Mouse (Mus musculus) ES-Bruce4 (cell line): ENCODE data around the gene Ryk.

Experiments
- CTCF ChIP-seq: IDR thresholded peaks from one replicate; pipeline ENCODE4 v1.8.1; 2011; ENCODE audit warnings: low read depth, low read length
- EP300 ChIP-seq: IDR thresholded peaks from 2 replicates; pipeline ENCODE4 v1.6.1; 2011; ENCODE audit warnings: low read depth, low read length; ENCODE audit not compliant: insufficient read depth
- POLR2A ChIP-seq: IDR thresholded peaks from one replicate; pipeline ENCODE4 v1.8.1; 2011; ENCODE audit warnings: low read length; ENCODE audit not compliant: insufficient read depth

GRCm38 (mm10) chr9:102917532-102918129 lies 82.9 kb downstream of the Ryk start:
- TF ChIP-seq EP300: no peak
- TF ChIP-seq CTCF: no peak
- no peak for TF ChIP-seq POLR2A
